Mouse (Mus musculus) ZHBTc4 (cell line): ENCODE data around the gene Gm21992.

Experiments
- DNase-seq: peaks from one replicate; pipeline ENCODE4 v3.0.0-alpha.2; 2011; ENCODE audit warnings: low read depth, low spot score

The Gm21992 gene

GRCm38 (mm10) chr19:4811063-4811908 is at the start of gene Gm21992, which contains the start of gene Rbm14:
Gene Gm21992 (minus strand): TSS chr19:4811612.
Gene Rbm14 (minus strand): TSS chr19:4811634.
- peak; percentile 100 for DNase-seq

DNA sequence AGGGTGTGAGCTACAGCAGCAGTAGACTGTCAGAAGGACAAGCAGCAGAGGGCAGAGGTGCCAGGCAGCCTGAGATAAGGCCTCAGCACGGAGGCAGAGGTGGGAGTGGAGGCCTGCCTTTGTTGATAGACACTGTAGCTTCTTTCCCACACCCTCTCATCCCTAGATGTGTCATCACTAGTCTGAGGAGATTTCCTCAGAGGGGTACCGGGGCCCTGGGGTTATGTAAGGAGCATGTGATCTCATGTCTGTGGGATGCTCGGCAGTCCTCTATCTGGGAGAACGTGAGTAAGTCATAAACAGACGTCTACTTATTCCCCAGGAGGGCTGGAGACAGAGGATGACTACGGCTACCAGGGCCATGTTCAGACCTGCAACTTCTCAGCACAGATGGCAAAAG is 47.7 kb upstream of the Gm21992 start:
- no peak for DNase-seq

GRCm38 (mm10) chr19:4855951-4856350 is 44.5 kb upstream of the Gm21992 start:
- DNase-seq = no peak

GRCm38 (mm10) chr19:4855470-4855820 is 44.0 kb upstream of the Gm21992 start:
- DNase-seq = no peak

DNA sequence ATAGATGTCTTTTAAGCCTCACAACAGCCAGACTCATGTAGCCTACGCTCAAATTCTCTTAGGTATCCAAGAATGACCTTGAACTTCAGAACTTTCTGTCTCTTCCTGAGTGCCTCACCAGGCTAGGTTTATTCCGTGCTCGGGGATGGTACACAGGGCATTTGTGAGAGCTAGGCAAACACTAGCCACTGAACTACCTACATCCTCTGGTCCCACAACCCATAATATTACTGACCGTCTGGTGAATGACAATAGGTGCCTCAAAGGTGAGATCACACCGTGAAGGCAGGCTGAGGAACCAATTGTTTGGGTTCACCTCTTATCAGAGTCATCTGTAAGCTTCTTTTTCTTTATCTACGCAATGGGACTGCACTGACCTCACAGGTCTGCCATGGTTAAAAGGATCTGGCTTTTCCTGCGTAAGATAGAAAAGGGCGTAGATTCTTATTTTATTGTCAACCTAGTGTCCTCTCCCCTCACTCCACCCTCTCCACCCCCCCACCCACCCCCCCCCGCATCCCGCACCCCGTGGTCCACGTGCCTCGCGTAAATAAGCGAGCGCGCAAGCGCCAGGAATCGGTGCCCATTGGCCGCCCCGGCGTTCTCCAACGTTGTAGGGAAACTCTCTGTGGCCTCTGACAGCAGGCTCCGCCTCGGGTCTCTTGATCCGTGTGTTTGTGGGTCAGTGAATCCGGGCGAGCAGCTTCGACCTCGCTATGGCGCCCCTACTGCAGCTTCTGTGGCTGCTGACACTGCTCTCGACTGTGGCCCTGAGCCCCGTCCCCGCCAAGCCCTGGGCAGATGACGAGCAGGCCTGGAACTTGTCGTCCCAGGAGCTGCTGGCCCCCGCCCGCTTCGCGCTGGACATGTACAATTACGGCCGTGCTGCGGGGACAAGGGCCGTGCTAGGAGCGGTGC is 43.4 kb upstream of the Gm21992 start, which contains the start of gene Ctsf:
Gene Ctsf (plus strand): TSS at position 579 of the 918 bp plus-strand sequence.
- peak; percentile 79 for DNase-seq

DNA sequence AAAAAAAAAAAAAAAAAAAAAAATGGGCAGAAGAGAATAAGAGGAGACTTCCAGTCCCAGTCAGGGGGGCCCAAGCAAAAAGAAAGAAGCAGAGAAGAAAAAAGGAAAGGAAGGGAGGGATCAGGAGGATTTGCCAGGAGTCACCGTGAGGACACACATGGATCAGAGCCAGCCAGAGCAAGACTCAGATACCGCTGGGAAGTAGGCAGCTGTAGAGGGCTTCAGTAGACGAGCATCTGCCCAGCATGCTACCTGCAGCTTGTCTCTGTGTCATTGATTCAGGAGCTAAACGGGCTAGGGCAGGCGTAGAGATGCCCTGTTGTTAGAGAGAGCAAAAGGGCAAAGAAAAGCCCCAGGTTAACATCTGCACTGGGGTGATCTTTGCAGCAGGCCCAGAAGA is 38.9 kb upstream of the Gm21992 start:
- peak; percentile 69 for DNase-seq

GRCm38 (mm10) chr19:4849800-4850199 is 38.4 kb upstream of the Gm21992 start:
- peak; percentile 90 for DNase-seq

DNA sequence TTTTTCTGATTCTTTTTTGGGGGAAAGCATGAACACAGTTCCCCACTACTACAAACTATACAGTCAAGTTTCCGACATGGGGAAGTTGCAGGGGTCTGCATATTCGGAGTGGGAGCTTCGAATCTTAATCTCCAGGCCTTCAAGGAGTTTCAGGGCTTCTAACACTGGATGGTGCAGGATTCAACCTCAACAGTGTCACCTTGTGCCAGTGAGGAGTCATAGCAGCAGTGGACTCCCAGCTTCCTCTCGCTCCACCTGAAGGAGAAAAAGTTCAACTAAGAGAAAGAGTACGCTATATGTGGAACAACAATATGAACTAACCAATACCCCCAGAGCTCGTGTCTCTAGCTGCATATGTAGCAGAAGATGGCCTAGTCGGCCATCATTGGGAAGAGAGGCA is 36.1 kb upstream of the Gm21992 start:
- DNase-seq = peak; percentile 70

- DNase-seq = no peak
Measured at GRCm38 (mm10) chr19:4845846-4846245, 34.4 kb upstream of the Gm21992 start.

DNA sequence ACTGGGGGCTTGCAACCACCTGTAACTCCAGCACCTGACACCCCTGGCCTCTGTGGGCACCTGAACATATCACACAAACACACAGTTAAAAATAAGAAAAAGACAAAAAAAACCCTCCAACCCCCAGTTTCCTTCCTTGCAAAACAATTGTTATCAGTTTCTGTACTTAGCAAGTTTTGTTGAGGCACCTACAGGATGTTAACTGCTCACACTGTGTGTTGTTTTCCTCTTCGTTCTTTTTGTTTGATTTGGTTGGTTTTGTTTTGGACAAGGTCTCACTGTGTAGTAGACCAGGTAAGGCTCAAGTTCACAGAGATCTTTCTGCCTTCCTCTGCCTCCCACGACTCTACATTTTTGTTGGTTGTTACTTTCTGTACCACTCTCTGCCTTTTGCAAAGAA is 31.2 kb upstream of the Gm21992 start:
- no peak for DNase-seq

DNA sequence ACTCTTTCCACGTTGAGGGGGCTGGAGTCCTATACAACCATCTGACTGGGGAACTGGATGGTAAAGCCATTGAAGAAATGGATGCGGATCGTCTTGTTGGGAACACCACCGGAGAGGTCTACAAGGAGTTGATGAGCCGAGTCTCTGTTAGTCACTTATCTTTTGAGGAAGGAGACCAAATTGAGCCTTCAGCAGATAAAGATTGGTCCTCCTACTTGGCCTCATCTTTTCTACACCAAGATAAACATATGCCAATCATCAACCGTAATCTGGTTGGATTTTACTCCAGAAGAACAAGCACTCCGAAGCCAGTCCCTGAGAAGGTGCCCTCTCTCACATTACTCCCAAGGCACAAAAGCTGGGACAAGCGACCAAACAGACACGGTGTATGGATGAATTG is 29.4 kb upstream of the Gm21992 start:
- DNase-seq = no peak

DNA sequence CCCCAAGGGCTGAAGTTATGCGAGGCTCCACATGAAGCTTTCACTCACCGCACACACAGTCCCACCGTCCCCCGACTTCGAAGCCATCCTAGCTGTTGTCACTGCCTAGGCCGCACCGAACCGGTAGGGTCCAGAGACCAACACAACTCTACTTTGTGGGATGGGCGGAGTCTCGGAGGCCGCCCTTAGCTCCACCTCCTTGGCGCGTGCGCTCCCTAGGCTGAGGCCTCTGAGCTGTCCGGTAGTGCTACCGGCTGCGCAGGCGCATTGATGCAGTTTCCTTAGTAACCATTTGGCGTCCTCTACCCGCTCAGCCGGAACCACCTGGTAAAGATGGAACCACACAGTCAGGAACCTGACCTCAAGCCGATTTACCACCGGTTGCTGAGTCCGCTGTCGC is 27.7 kb upstream of the Gm21992 start, which contains the start of the genes Ccs and Ccdc87:
Gene Ccs (minus strand): TSS at position 184 of the 400 bp plus-strand sequence.
Gene Ccdc87 (plus strand): TSS at position 218 of the 400 bp plus-strand sequence.
- DNase-seq = peak; percentile 99

GRCm38 (mm10) chr19:4838526-4839140 is 27.2 kb upstream of the Gm21992 start:
- peak; percentile 19 for DNase-seq

DNA sequence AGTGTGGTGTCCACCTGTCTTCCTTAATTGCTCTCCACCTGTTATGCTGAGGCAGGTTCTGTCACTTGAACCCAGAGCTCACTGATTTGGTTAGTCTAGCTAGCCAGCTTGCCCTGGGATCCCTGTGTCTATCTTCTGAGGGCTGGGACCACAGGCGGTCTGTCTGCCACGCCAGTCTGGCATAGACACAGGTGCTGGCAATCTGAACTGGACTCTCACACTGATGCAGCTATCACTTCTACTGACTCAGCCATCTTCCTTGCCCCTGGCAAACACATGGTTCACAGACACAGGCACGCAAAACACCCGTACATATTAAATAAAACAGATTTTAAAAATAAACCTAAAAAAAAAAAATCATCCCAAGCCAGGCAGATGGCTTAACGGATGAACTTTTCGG is 25.6 kb upstream of the Gm21992 start:
- DNase-seq = no peak

GRCm38 (mm10) chr19:4836096-4836495 is 24.7 kb upstream of the Gm21992 start:
- DNase-seq = peak; percentile 48

DNA sequence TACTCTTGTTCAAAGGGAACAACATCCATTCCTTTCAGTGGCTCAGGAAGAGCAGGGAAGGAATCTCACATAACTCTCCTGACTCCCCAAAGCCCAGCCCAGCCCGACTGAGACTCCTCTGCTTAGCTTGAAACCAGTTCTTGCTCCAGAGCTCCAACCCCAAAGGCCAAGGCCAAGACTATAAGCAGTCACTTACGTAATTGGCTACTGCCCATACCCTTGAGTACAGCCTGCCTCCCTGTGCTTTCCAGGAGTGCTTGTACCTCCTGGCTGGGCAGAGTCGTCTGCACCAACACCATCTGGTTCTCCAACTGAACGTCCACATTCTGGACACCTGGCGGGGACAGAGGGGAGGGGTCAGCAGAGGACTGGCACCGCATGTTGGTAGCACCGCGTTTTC is 22.6 kb upstream of the Gm21992 start:
- no peak for DNase-seq

DNA sequence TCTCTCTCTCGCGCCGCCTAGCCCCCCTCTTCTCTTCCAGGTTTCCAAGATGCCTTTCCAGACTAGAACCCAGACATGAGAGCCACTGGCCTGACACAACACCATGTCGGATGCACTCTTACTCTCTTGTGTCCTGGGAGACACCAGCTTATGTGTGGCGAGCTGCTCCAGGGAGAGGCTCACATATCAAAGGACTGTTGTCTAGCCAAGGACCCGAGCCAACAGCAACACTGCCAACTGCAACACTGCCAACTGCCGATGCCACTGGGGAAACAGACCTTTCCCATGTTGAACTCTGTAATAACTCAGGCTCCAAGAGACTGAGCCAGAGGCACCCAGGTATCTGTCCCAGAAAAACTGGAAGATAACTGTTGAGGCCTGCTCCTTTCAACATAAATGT is 17.7 kb upstream of the Gm21992 start:
- DNase-seq = no peak

DNA sequence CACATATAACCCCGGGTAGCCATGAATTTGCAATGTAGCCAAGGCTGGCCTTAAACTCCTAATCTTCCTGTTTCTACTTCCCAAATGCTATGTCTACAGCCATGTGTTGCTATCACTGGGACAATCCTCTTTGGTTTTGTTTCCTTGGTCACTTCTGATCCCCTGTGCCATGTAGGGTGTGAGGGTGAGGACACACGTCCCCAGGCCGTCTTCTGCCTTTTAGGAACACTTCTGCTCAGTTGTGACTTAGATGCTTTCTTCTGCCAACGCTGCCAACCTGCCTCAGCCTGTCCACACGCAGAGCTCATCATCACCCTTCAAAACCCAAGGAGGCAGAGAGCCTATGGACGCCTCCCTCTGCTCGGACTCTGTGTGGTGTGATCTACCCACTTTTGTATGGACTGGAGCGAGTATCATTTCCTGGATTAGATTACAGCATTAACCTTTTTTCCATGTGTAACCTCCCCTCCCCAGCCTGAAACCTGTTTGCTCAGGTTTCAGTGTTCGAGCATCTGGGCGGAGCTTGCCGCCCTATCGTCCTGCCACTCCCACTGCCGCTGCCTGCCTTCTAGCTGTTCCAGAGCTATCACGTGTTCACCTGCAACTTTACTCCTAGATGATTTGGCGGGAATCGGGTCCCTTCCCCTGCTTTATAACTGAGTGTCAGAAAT is 17.2 kb upstream of the Gm21992 start:
- peak; percentile 92 for DNase-seq

DNA sequence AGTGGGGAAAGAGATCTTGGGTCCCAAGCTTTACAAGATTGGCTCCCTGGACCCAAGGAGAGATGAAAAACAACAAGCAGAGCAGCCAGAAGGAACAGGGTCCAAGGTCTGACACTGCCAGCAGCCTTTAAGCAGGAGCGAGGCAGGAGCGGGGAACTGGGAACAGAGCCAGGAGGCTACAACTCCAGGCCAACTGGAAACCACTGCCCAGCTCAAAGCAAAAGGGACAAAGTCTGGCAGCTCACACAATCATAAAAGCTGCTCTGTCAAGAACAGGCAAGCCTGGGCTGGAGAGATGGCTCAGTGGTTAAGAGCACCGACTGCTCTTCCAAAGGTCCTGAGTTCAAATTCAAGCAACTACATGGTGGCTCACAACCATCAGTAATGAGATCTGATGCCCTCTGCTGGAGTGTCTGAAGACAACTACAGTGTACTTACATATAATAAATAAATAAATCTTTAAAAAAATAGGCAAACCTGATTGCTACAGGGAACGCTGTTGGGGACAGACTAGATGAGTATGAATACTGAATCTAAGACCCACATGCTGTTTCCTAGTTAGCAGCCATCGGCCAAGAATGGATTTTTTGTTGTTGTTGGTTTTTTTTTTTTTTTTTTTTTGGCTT is 9.4 kb upstream of the Gm21992 start:
- DNase-seq = no peak

DNA sequence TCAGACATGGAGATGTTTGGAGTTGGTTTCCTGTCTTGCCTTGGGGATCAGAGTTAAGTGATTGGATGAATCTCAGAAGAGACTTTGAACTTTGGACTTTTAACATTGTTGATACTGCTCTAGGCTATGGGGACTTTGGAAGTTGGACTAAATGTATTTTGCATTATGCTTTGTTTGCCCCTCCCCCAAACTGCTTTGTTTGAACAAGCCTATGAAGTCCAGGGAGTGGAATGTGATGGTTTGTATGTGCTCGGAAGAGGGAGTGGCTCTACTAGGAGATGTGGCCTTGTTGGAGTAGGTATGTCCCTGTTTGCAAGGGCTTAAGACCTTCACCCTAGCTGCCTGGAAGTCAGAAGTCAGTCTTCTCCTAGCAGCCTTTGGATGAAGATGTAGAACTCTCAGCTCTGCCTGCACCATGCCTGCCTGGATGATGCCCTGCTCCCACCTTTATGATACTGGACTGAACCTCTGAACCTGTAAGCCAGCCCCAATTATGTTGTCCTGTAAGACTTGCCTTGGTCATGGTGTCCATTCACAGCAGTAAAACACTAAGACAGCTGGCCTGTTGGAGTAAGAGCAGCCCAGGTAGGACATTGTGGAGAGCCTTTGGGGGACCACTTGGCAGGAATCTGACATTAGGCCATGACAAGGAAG is 5.9 kb upstream of the Gm21992 start:
- peak; percentile 81 for DNase-seq
